Mouse (Mus musculus) olfactory bulb, adult 2 months (tissue): ENCODE measurements around the gene Haghl.

Experiments
- CTCF ChIP-seq: fragments of 200-500 bp; IDR thresholded peaks from 2 replicates; pipeline ENCODE4 v1.5.1; 2012; ENCODE audit warnings: low read depth, mild to moderate bottlenecking, low read length, moderate library complexity; ENCODE audit not compliant: insufficient read depth
- POLR2A ChIP-seq: fragments of 200-500 bp; IDR thresholded peaks from 2 replicates; pipeline ENCODE4 v1.6.1; 2012; ENCODE audit warnings: mild to moderate bottlenecking, low read depth, low read length, moderate library complexity; ENCODE audit not compliant: insufficient read depth

DNA sequence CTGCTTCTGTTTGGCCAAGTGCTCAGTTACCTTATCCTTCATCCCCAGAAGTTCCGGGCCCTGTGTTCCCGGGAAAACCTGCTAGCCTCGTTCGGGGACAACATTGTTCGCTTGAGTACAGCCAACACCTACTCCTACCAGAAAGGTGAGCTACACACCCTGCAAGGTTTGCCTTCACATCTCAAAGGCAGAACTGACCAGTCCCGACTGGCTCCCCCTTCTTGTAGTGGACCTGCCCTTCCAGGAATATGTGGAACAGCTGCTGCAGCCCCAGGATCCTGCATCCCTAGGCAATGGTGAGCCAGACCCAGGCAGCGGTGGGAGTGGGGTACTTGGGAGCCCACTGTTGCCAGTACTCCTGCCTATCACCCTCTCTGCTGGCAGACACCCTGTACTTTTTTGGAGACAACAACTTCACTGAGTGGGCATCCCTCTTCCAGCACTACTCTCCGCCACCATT is 44.1 kb upstream of the Haghl start:
- TF ChIP-seq POLR2A (no peak), CTCF (no peak)
